Mouse (Mus musculus): ENCODE results near the gene Mpv17l2. TPM values are rescaled to one million over a fixed set of nuclear protein-coding genes. Genes with fewer than 3 reads are reported as not detected.

The Mpv17l2 gene
- polyA plus RNA-seq, 1 experiment from 2014 or later, result 43.1 TPM

- Histone ChIP-seq H3K4me2 (replicated peaks; ENCODE audit: low read depth, low read length) (peak overlapping the region; percentile 32), H3K27me3 (ENCODE audit: control insufficient read depth, insufficient read depth, low read length) (no peaks in the 10 kb centered on the region), H3K27ac (ENCODE audit: low read length) (peak overlapping the region; percentile 78), H3K36me3 (ENCODE audit: control insufficient read depth, insufficient read depth, low read length) (peaks cover 16% of the 10 kb centered on the region; the same call in 1 of the 2 replicates), H3K9ac (replicated peaks; ENCODE audit: low read depth, low read length) (no peak overlapping the region), H3K9me3 (ENCODE audit: control insufficient read depth, low read depth, low read length) (no peaks in the 10 kb centered on the region), H3K4me1 (ENCODE audit: control insufficient read depth, insufficient read depth, low read length) (peaks cover 16% of the 10 kb centered on the region), H3K4me3 (ENCODE audit: low read depth, low read length) (no peak overlapping the region)
- 19% methylated on average over 21 of the region's 21 CpGs for WGBS
- no peak for ATAC-seq (ENCODE audit: insufficient number of reproducible peaks, insufficient read depth, low FRiP score, low read depth)
These were observed 7.6 kb downstream of the Mpv17l2 start for GRCm38 (mm10) chr8:70753151-70753550.

GRCm38 (mm10) chr8:70752000-70752764 lies 8.6 kb downstream of the Mpv17l2 start:
- H3K9ac ChIP-seq (replicated peaks; ENCODE audit: low read depth, low read length), result no peak overlapping the region
- 27% methylated on average over 11 of the region's 11 CpGs for WGBS
- no peak for ATAC-seq (ENCODE audit: insufficient number of reproducible peaks, insufficient read depth, low FRiP score, low read depth)
- peaks cover 7% of the 10 kb centered on the region; the same call in 1 of the 2 replicates for H3K36me3 ChIP-seq (ENCODE audit: control insufficient read depth, insufficient read depth, low read length)
- H3K4me1 ChIP-seq (ENCODE audit: control insufficient read depth, insufficient read depth, low read length), result peaks cover 16% of the 10 kb centered on the region
- H3K27ac ChIP-seq (ENCODE audit: low read length), result peak overlapping the region; percentile 78; the same call in 1 of the 2 replicates
- H3K4me2 ChIP-seq (replicated peaks; ENCODE audit: low read depth, low read length), result no peak overlapping the region
- H3K27me3 ChIP-seq (ENCODE audit: control insufficient read depth, insufficient read depth, low read length), result 0 out of 2 replicates have a peak, but pooled peaks cover 2% of the 10 kb centered on the region
- no peaks in the 10 kb centered on the region for H3K9me3 ChIP-seq (ENCODE audit: control insufficient read depth, low read depth, low read length)
- H3K4me3 ChIP-seq (ENCODE audit: low read depth, low read length), result no peak overlapping the region

GRCm38 (mm10) chr8:70750128-70750680 lies 10.5 kb downstream of the Mpv17l2 start:
- Histone ChIP-seq H3K36me3 (ENCODE audit: control insufficient read depth, insufficient read depth, low read length) (no peaks in the 10 kb centered on the region), H3K4me2 (replicated peaks; ENCODE audit: low read depth, low read length) (no peak overlapping the region), H3K4me1 (ENCODE audit: control insufficient read depth, insufficient read depth, low read length) (peaks cover 9% of the 10 kb centered on the region), H3K4me3 (ENCODE audit: low read depth, low read length) (no peak overlapping the region), H3K9ac (replicated peaks; ENCODE audit: low read depth, low read length) (no peak overlapping the region), H3K9me3 (ENCODE audit: control insufficient read depth, low read depth, low read length) (no peaks in the 10 kb centered on the region), H3K27ac (ENCODE audit: low read length) (no peak overlapping the region), H3K27me3 (ENCODE audit: control insufficient read depth, insufficient read depth, low read length) (peaks cover 7% of the 10 kb centered on the region; the same call in 1 of the 2 replicates)
- ATAC-seq (ENCODE audit: insufficient number of reproducible peaks, insufficient read depth, low FRiP score, low read depth), result no peak
- 88% methylated on average over 13 of the region's 13 CpGs for WGBS

DNA sequence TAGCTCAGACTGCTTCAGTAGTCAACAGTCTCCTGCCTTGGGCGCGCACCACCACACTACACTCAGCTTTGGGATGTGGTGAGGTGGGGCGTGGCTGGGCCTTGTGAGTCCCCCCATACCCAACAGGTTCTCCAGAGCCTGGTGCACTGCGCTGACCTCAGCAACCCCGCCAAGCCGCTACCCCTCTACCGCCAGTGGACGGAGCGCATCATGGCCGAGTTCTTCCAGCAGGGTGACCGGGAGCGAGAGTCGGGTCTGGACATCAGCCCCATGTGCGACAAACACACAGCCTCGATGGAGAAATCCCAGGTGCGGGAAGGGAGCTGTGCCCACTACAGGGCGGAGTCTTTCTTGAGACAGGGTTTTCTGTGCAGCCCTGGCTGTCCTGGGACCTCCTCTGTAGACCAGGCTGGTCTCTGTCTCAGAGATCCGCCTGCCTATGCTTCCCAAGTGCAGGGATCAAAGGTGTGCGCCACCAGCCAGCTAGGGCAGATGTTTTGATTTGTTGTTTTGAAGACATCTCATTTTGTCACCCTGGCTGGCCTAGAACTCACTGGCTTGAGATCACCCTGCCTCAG lies 11.6 kb downstream of the Mpv17l2 start:
- Histone ChIP-seq H3K4me1 (ENCODE audit: control insufficient read depth, insufficient read depth, low read length) (peaks cover 9% of the 10 kb centered on the region), H3K9me3 (ENCODE audit: control insufficient read depth, low read depth, low read length) (no peaks in the 10 kb centered on the region), H3K9ac (replicated peaks; ENCODE audit: low read depth, low read length) (no peak overlapping the region), H3K4me3 (ENCODE audit: low read depth, low read length) (no peak overlapping the region), H3K27me3 (ENCODE audit: control insufficient read depth, insufficient read depth, low read length) (peaks cover 8% of the 10 kb centered on the region; the same call in 1 of the 2 replicates), H3K27ac (ENCODE audit: low read length) (no peak overlapping the region), H3K36me3 (ENCODE audit: control insufficient read depth, insufficient read depth, low read length) (no peaks in the 10 kb centered on the region), H3K4me2 (replicated peaks; ENCODE audit: low read depth, low read length) (no peak overlapping the region)
- WGBS, result 78% methylated on average over 19 of the region's 19 CpGs
- no peak for ATAC-seq (ENCODE audit: insufficient number of reproducible peaks, insufficient read depth, low FRiP score, low read depth)

GRCm38 (mm10) chr8:70748246-70749096 lies 12.3 kb downstream of the Mpv17l2 start:
- H3K9ac ChIP-seq (replicated peaks; ENCODE audit: low read depth, low read length), result no peak overlapping the region
- H3K27me3 ChIP-seq (ENCODE audit: control insufficient read depth, insufficient read depth, low read length), result peaks cover 15% of the 10 kb centered on the region
- H3K4me1 ChIP-seq (ENCODE audit: control insufficient read depth, insufficient read depth, low read length), result peaks cover 15% of the 10 kb centered on the region
- H3K36me3 ChIP-seq (ENCODE audit: control insufficient read depth, insufficient read depth, low read length), result no peaks in the 10 kb centered on the region
- ATAC-seq (ENCODE audit: insufficient number of reproducible peaks, insufficient read depth, low FRiP score, low read depth), result no peak
- WGBS, result 83% methylated on average over 23 of the region's 23 CpGs
- H3K4me2 ChIP-seq (replicated peaks; ENCODE audit: low read depth, low read length), result no peak overlapping the region
- H3K27ac ChIP-seq (ENCODE audit: low read length), result no peak overlapping the region
- H3K4me3 ChIP-seq (ENCODE audit: low read depth, low read length), result no peak overlapping the region
- no peaks in the 10 kb centered on the region for H3K9me3 ChIP-seq (ENCODE audit: control insufficient read depth, low read depth, low read length)

DNA sequence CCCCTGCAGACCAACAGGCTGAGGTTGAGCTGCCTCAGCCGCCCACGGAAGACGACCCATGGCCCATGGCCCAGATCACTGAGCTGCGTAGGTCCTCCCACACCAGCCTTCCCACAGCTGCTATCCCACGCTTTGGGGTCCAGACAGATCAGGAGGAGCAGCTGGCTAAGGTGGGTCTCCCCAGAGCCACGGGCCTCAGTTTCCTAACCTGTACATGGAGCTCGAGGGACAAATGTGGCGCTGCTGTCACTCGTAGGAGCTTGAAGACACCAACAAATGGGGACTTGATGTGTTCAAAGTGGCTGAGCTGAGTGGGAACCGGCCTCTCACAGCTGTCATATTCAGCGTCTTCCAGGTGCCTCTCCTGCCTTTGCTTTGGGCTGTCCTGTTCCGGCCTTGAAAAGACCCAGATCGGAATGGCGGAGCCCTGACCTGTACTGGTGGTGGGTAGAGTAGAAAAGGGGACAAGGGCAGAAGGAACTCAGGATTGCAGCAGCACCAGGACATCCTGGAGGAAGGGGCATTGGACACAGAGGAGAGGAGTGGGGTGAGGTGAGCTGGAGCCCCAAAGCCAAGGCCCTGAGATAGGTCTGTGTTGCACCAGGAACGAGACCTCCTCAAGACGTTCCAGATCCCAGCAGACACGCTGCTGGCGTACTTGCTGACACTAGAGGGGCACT lies 13.4 kb downstream of the Mpv17l2 start:
- H3K9ac ChIP-seq (replicated peaks; ENCODE audit: low read depth, low read length), result no peak overlapping the region
- no peaks in the 10 kb centered on the region for H3K36me3 ChIP-seq (ENCODE audit: control insufficient read depth, insufficient read depth, low read length)
- no peak overlapping the region for H3K27ac ChIP-seq (ENCODE audit: low read length)
- peaks cover 13% of the 10 kb centered on the region for H3K4me1 ChIP-seq (ENCODE audit: control insufficient read depth, insufficient read depth, low read length)
- H3K4me2 ChIP-seq (replicated peaks; ENCODE audit: low read depth, low read length), result no peak overlapping the region
- peaks cover 27% of the 10 kb centered on the region for H3K27me3 ChIP-seq (ENCODE audit: control insufficient read depth, insufficient read depth, low read length)
- no peaks in the 10 kb centered on the region for H3K9me3 ChIP-seq (ENCODE audit: control insufficient read depth, low read depth, low read length)
- ATAC-seq (ENCODE audit: insufficient number of reproducible peaks, insufficient read depth, low FRiP score, low read depth), result no peak
- H3K4me3 ChIP-seq (ENCODE audit: low read depth, low read length), result no peak overlapping the region
- 84% methylated on average over 18 of the region's 18 CpGs for WGBS

DNA sequence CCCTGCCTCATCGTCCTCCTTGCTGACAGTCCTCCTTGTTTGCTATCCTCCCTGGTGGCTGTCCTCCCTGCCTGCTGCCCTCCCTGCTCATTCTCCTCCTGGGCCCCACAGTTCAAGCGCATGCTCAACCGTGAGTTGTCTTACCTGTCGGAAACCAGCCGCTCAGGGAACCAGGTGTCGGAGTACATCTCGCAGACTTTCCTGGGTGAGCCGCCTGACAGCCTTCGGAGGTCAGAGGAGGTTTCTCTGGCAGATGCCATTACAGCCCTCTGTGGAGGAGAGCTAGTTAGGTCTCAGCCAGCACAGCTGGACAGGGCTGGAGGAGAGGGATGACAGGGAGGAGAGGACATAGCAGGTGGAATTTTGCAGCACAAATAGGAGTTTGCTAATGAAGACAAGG lies 14.1 kb downstream of the Mpv17l2 start:
- WGBS, result 56% methylated on average over 9 of the region's 9 CpGs
- peaks cover 32% of the 10 kb centered on the region for H3K27me3 ChIP-seq (ENCODE audit: control insufficient read depth, insufficient read depth, low read length)
- no peak overlapping the region for H3K9ac ChIP-seq (replicated peaks; ENCODE audit: low read depth, low read length)
- H3K36me3 ChIP-seq (ENCODE audit: control insufficient read depth, insufficient read depth, low read length), result no peaks in the 10 kb centered on the region
- peaks cover 13% of the 10 kb centered on the region for H3K4me1 ChIP-seq (ENCODE audit: control insufficient read depth, insufficient read depth, low read length)
- no peak overlapping the region for H3K4me3 ChIP-seq (ENCODE audit: low read depth, low read length)
- no peaks in the 10 kb centered on the region for H3K9me3 ChIP-seq (ENCODE audit: control insufficient read depth, low read depth, low read length)
- no peak overlapping the region for H3K4me2 ChIP-seq (replicated peaks; ENCODE audit: low read depth, low read length)
- no peak for ATAC-seq (ENCODE audit: insufficient number of reproducible peaks, insufficient read depth, low FRiP score, low read depth)
- no peak overlapping the region for H3K27ac ChIP-seq (ENCODE audit: low read length)
